Mouse (Mus musculus): ENCODE measurements around the gene Ube2e3.

DNA sequence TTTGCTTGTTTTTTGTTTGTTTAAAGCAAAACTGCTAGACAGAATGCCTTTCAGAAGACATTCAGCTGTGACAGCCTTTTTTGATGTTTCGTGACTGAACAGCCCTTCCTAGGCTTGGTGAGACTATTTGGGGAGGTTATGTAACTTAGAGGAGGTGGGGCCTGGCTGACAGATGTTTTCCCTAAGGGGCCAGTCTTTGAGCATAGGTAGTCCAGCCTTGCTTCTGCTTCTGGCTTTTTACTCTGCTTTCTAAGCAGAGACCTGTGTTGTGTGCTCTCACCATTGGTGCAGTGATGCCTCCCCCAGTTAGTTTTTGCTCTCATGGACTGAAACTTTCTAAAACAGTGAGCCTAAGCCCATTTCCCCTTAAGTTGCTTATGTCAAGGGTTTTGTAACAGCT, 14.1 kb downstream of the Ube2e3 start:
- TF ChIP-seq CTCF (IDR thresholded peaks at IDR 0.05; ENCODE audit: borderline replicate concordance, extremely low read depth, insufficient read depth, insufficient read length) (no peak), POLR2A (IDR thresholded peaks at IDR 0.05; ENCODE audit: borderline replicate concordance, extremely low read depth, insufficient read depth, insufficient read length, poor library complexity, severe bottlenecking) (no peak)

Measured in brain, embryonic 14.5 days (tissue).